Mouse (Mus musculus) left cerebral cortex, adult 18-20 months (tissue): ENCODE measurements around the gene Olfr825. TPM values are rescaled to one million over a fixed set of nuclear protein-coding genes. Genes with fewer than 3 reads are reported as not detected.
"Not testable (repeated sequence)": the region's sequence is repeated elsewhere in the genome, so short reads cannot be mapped to it uniquely, and the experiment has no call there.

Experiments used
- DNase-seq, 2 experiments: peaks; one replicate each; pipeline ENCODE4 v3.0.0; 2021 to 2022; ENCODE audit warnings: low spot score in 2 of 2, mixed read lengths in 1 of 2
- long read RNA-seq, 2 experiments: library from polyadenylated mRNA; stranded (forward); transcript quantifications; one replicate each; pipeline ENCODE4 v2.0.0; 2021
- total RNA-seq, 2 experiments: library from RNA; stranded (reverse); gene quantifications; 2 replicates each; pipeline ENCODE4 v1.2.3; 2021

The Olfr825 gene
- total RNA-seq, result not detected
- long read RNA-seq, experiment 1, result 0 reads
- long read RNA-seq, experiment 2, result 0 reads

- no peak for DNase-seq
Measured at GRCm38 (mm10) chr10:130166666-130167065, at the start of gene Olfr825. TSS of gene Olfr825 (minus strand) at chr10:130166766.

- DNase-seq, result no peak
Measured at GRCm38 (mm10) chr10:130214303-130214702, 47.7 kb upstream of the Olfr825 start, which contains the start of gene Olfr827. TSS of gene Olfr827 (minus strand) at chr10:130214403.

- no peak for DNase-seq
Measured at GRCm38 (mm10) chr10:130184086-130184485, 17.5 kb upstream of the Olfr825 start, which contains the start of gene Olfr826. TSS of gene Olfr826 (minus strand) at chr10:130184186.

- no peak for DNase-seq
Measured at GRCm38 (mm10) chr10:130165196-130165595, 1.4 kb downstream of the Olfr825 start.

- DNase-seq, result no peak
Measured at GRCm38 (mm10) chr10:130144121-130144520, 22.4 kb downstream of the Olfr825 start.

GRCm38 (mm10) chr10:130142481-130142880 is 24.1 kb downstream of the Olfr825 start:
- not testable (repeated sequence) for DNase-seq

GRCm38 (mm10) chr10:130134811-130135210 is 31.8 kb downstream of the Olfr825 start:
- no peak for DNase-seq

GRCm38 (mm10) chr10:130129900-130130299 is 36.7 kb downstream of the Olfr825 start, which contains the start of gene Olfr824:
TSS of gene Olfr824 (minus strand) at chr10:130130000.
- DNase-seq, result not testable (repeated sequence)

GRCm38 (mm10) chr10:130116045-130116444 is 50.5 kb downstream of the Olfr825 start:
- DNase-seq, result not testable (repeated sequence)

- not testable (repeated sequence) for DNase-seq
Measured at GRCm38 (mm10) chr10:130115283-130115682, 51.3 kb downstream of the Olfr825 start, which contains the start of gene Olfr823. TSS of gene Olfr823 (minus strand) at chr10:130115383.

Other genes with a start within 250 kb of the Olfr825 start
- not detected for gene Olfr818, start 217.7 kb downstream of the Olfr825 start, total RNA-seq
- not detected for gene Olfr819, start 199.5 kb downstream of the Olfr825 start, total RNA-seq
- not detected for gene Olfr247, start 190.6 kb downstream of the Olfr825 start, total RNA-seq
- gene Gm10310, start 181.7 kb downstream of the Olfr825 start, total RNA-seq, result not detected
- gene Olfr820, start 154.1 kb downstream of the Olfr825 start, total RNA-seq, result not detected
- not detected for gene Olfr821, start 136.4 kb downstream of the Olfr825 start, total RNA-seq
- not detected for gene Olfr822, start 95.6 kb downstream of the Olfr825 start, total RNA-seq
- not detected for gene Olfr823, start 51.4 kb downstream of the Olfr825 start, total RNA-seq
- not detected for gene Olfr824, start 36.8 kb downstream of the Olfr825 start, total RNA-seq
- not detected for gene Olfr826, start 17.4 kb upstream of the Olfr825 start, total RNA-seq
- gene Olfr827, start 47.6 kb upstream of the Olfr825 start, total RNA-seq, result not detected
- under 1 TPM; 0.14 to 0.19 TPM for gene Neurod4, start 113.5 kb upstream of the Olfr825 start, total RNA-seq
- 1 to 10 TPM; 1.9 to 2.2 TPM for gene Tespa1, start 156.1 kb upstream of the Olfr825 start, total RNA-seq
- gene Vmn2r84, start 227.6 kb upstream of the Olfr825 start, total RNA-seq, result under 1 TPM; 0.26 to 0.37 TPM